Mouse (Mus musculus): Measurements from ENCODE around the gene Asap3. TPM values are rescaled to one million over a fixed set of nuclear protein-coding genes. Genes with fewer than 3 reads are reported as not detected.
A peak's percentile ranks its signal among the peaks of the same experiment; 100 is the strongest.

Gene Asap3
- polyA plus RNA-seq, 1 experiment = 9.3 TPM

- TF ChIP-seq CTCF (IDR thresholded peaks at IDR 0.05; ENCODE audit: insufficient read depth, low read length) (peak; percentile 91), POLR2A (IDR thresholded peaks at IDR 0.05; ENCODE audit: borderline replicate concordance, extremely low read depth, low read depth, low read length) (no peak)
- 37% methylated on average over 10 of the region's 10 CpGs for WGBS
- Histone ChIP-seq H3K4me3 (replicated peaks; ENCODE audit: extremely low read depth, low read depth, low read length) (no peak overlapping the region), H3K4me1 (ENCODE audit: control insufficient read depth, insufficient read depth, low read length) (no peaks in the 10 kb centered on the region)
- peak; percentile 84 for DNase-seq
These were observed 54.5 kb downstream of the Asap3 start for GRCm38 (mm10) chr4:136260491-136261180.

GRCm38 (mm10) chr4:136261912-136262311 lies 55.7 kb downstream of the Asap3 start:
- 44% methylated on average over 10 of the region's 10 CpGs for WGBS
- Histone ChIP-seq H3K4me3 (replicated peaks; ENCODE audit: extremely low read depth, low read depth, low read length) (no peak overlapping the region), H3K4me1 (ENCODE audit: control insufficient read depth, insufficient read depth, low read length) (no peaks in the 10 kb centered on the region)
- TF ChIP-seq POLR2A (IDR thresholded peaks at IDR 0.05; ENCODE audit: borderline replicate concordance, extremely low read depth, low read depth, low read length) (no peak), CTCF (IDR thresholded peaks at IDR 0.05; ENCODE audit: insufficient read depth, low read length) (no peak)
- no peak for DNase-seq

- no peak overlapping the region for H3K4me3 ChIP-seq (replicated peaks; ENCODE audit: extremely low read depth, low read depth, low read length)
- 91% methylated on average over 4 of the region's 4 CpGs for WGBS
- no peaks in the 10 kb centered on the region for H3K4me1 ChIP-seq (ENCODE audit: control insufficient read depth, insufficient read depth, low read length)
- no peak for DNase-seq
- TF ChIP-seq CTCF (IDR thresholded peaks at IDR 0.05; ENCODE audit: insufficient read depth, low read length) (no peak), POLR2A (IDR thresholded peaks at IDR 0.05; ENCODE audit: borderline replicate concordance, extremely low read depth, low read depth, low read length) (no peak)
These were observed 57.4 kb downstream of the Asap3 start for GRCm38 (mm10) chr4:136263555-136263954.

- WGBS = 67% methylated on average over 9 of the region's 9 CpGs
- no peaks in the 10 kb centered on the region for H3K4me1 ChIP-seq (ENCODE audit: control insufficient read depth, insufficient read depth, low read length)
- H3K4me3 ChIP-seq (replicated peaks; ENCODE audit: extremely low read depth, low read depth, low read length) = no peak overlapping the region
- DNase-seq = no peak
- no peak for TF ChIP-seq CTCF (IDR thresholded peaks at IDR 0.05; ENCODE audit: insufficient read depth, low read length)
These were observed 60.7 kb downstream of the Asap3 start for GRCm38 (mm10) chr4:136266716-136267343.

GRCm38 (mm10) chr4:136268912-136269311 lies 62.7 kb downstream of the Asap3 start:
- H3K4me1 ChIP-seq (ENCODE audit: control insufficient read depth, insufficient read depth, low read length) = no peaks in the 10 kb centered on the region
- WGBS = 88% methylated on average over 1 of the region's 1 CpGs
- no peak for DNase-seq
- TF ChIP-seq POLR2A (IDR thresholded peaks at IDR 0.05; ENCODE audit: borderline replicate concordance, extremely low read depth, low read depth, low read length) (no peak), CTCF (IDR thresholded peaks at IDR 0.05; ENCODE audit: insufficient read depth, low read length) (no peak)
- H3K4me3 ChIP-seq (replicated peaks; ENCODE audit: extremely low read depth, low read depth, low read length) = no peak overlapping the region

GRCm38 (mm10) chr4:136270648-136271047 lies 64.5 kb downstream of the Asap3 start:
- DNase-seq = no peak
- Histone ChIP-seq H3K4me1 (ENCODE audit: control insufficient read depth, insufficient read depth, low read length) (no peaks in the 10 kb centered on the region), H3K4me3 (replicated peaks; ENCODE audit: extremely low read depth, low read depth, low read length) (no peak overlapping the region)
- 89% methylated on average over 8 of the region's 8 CpGs for WGBS
- TF ChIP-seq POLR2A (IDR thresholded peaks at IDR 0.05; ENCODE audit: borderline replicate concordance, extremely low read depth, low read depth, low read length) (no peak), CTCF (IDR thresholded peaks at IDR 0.05; ENCODE audit: insufficient read depth, low read length) (no peak)

- no peak overlapping the region for H3K4me3 ChIP-seq (replicated peaks; ENCODE audit: extremely low read depth, low read depth, low read length)
- no peak for DNase-seq
- no peak for TF ChIP-seq POLR2A (IDR thresholded peaks at IDR 0.05; ENCODE audit: borderline replicate concordance, extremely low read depth, low read depth, low read length)
- no peak for TF ChIP-seq CTCF (IDR thresholded peaks at IDR 0.05; ENCODE audit: insufficient read depth, low read length)
- peaks cover 12% of the 10 kb centered on the region for H3K4me1 ChIP-seq (ENCODE audit: control insufficient read depth, insufficient read depth, low read length)
- 88% methylated on average over 8 of the region's 8 CpGs for WGBS
These were observed 74.9 kb downstream of the Asap3 start for GRCm38 (mm10) chr4:136281097-136281496.

GRCm38 (mm10) chr4:136281611-136282010 lies 75.4 kb downstream of the Asap3 start:
- 59% methylated on average over 9 of the region's 9 CpGs for WGBS
- DNase-seq = no peak
- TF ChIP-seq CTCF (IDR thresholded peaks at IDR 0.05; ENCODE audit: insufficient read depth, low read length) = no peak
- Histone ChIP-seq H3K4me3 (replicated peaks; ENCODE audit: extremely low read depth, low read depth, low read length) (no peak overlapping the region), H3K4me1 (ENCODE audit: control insufficient read depth, insufficient read depth, low read length) (peaks cover 17% of the 10 kb centered on the region)

- WGBS = 29% methylated on average over 10 of the region's 10 CpGs
These were observed 76.7 kb downstream of the Asap3 start for GRCm38 (mm10) chr4:136282621-136283480.

More at GRCm38 (mm10) chr4:136282621-136283480, 76.7 kb downstream of the Asap3 start:
- peaks cover 18% of the 10 kb centered on the region for H3K4me1 ChIP-seq (ENCODE audit: control insufficient read depth, insufficient read depth, low read length)
- TF ChIP-seq POLR2A (IDR thresholded peaks at IDR 0.05; ENCODE audit: borderline replicate concordance, extremely low read depth, low read depth, low read length) (peak; percentile 20; the same call in 1 of the 2 replicates), CTCF (IDR thresholded peaks at IDR 0.05; ENCODE audit: insufficient read depth, low read length) (no peak)
- H3K4me3 ChIP-seq (replicated peaks; ENCODE audit: extremely low read depth, low read depth, low read length) = no peak overlapping the region
- peak; percentile 17 for DNase-seq
